Mouse (Mus musculus) c-Kit-positive CD71-positive TER-119-negative erythroid progenitor cells, embryonic 14.5 days (primary cell): ENCODE data around the gene Atp5b.
A peak's percentile ranks its signal among the peaks of the same experiment; 100 is the strongest.
"Not testable (repeated sequence)": the region's sequence is repeated elsewhere in the genome, so short reads cannot be mapped to it uniquely, and the experiment has no call there.

ENCODE experiments used
- DNase-seq: peaks from one replicate; pipeline ENCODE4 v3.0.0-alpha.2; 2013; ENCODE audit warnings: low read depth

Atp5b gene

GRCm38 (mm10) chr10:128070432-128070831 is 12.6 kb upstream of the Atp5b start:
- DNase-seq = not testable (repeated sequence)

- not testable (repeated sequence) for DNase-seq
These were observed 4.8 kb upstream of the Atp5b start for GRCm38 (mm10) chr10:128078269-128078668.

- DNase-seq = no peak
These were observed 2.6 kb upstream of the Atp5b start for GRCm38 (mm10) chr10:128080496-128080895.

DNA sequence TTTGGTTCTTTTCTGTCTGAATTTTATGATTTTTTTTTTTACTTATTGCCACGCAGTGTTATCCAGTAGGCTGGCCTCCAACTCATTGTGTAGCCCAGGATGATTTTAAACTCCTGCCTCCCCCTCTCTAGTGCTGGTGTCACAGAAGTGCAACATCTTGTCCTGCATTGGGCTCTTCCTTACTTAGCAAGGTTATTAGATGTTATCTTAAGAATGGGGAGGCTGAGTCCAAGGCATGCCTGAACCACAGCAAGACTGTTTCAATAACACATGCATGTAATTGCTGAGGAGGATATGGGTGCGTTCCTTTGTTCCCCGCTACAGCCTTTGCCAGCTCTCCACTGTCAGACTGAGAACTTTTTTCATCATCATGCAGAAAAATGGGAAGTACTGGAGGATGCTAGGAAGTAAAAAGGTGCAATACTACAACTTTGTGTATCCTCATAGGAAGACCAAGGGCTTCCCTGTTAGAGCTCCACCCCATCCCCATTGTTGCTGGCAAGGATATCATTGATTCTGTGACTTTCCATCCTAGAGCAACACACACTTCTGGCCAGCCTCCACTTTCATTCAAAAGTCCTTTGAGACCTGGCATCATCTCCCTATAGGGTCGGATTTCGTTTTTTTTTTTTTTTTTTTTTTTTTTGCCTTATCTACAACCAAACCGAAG is 1.1 kb upstream of the Atp5b start:
- no peak for DNase-seq

DNA sequence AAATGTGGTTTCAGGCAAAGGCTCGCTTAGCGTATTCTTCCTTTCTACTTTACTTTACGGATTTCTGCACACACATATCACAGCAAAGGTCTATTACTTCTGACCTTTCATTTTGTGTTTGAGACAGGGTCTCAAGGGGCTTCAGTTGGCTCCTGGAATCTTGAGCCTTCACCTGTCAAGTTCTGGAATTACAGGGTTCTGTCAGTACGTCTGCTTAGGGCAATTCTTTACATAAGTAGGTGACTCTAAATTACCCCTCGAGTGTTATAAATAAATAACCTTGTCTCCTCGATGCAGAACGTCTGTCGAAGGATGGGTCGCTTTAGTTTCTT is 630 bp upstream of the Atp5b start:
- DNase-seq = no peak

- DNase-seq = no peak
These were observed 615 bp downstream of the Atp5b start for GRCm38 (mm10) chr10:128083688-128084087.

DNA sequence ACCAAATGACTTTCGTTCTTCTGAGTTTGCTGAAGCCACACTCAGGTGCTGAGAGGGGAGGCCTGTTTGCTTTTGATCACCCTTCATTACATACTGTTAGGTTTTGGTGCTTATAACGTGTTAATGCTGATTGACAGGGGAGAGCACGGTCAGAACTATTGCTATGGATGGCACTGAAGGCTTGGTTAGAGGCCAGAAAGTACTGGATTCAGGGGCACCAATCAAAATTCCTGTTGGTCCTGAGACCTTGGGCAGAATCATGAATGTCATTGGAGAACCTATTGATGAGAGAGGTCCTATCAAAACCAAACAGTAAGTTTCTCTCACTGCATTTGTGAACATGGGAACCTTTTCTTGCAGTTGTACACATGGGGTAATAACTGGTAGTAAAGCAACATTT is 1.1 kb downstream of the Atp5b start:
- peak; percentile 30 for DNase-seq

DNA sequence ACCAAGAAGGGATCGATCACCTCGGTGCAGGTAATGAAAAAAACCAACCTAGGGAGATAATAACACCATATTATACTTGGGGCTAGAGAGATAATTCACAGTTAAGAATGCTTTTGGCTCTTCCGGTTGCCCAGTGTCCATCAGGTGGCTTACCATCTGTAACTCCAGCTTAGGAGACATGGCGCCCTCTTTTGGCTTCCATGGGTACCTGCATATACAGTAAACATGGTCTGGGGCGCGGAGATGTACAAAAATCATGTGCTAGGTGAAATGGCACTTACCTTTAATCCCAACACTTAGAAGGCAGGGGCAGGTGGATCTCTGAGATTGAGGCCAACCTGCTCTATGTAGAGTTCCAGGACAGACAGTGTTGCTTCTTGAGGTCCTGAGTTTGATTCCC is 3.3 kb downstream of the Atp5b start:
- peak; percentile 40 for DNase-seq

DNA sequence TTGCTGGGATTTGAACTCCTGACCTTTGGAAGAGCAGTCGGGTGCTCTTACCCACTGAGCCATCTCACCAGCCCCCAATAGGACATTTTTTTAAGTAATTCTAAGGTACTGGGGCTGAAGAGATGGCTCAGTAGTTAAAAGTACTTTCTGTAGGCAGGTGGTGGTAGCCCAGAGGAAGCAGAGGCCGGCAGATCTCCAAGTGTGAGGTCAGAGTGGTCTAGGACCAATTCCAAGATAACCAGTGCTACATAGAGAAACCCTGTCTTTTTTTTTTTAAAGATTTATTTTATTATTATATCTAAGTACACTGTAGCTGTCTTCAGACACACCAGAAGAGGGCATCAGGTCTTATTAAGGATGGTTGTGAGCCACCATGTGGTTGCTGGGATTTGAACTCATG is 4.1 kb downstream of the Atp5b start:
- not testable (repeated sequence) for DNase-seq

DNA sequence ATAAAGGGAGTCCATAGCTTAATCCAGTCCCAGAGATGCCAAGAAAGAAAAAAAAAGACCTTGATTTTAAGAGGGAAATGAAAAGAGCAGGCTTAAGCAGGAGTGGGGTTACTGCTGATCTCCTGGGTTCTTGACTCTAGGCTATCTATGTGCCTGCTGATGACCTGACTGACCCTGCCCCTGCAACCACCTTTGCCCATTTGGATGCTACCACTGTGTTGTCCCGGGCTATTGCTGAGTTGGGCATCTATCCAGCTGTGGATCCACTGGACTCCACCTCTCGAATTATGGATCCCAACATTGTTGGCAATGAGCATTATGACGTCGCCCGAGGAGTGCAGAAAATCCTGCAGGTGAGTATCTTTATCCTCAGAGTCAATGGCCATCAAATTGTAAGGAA is 5.1 kb downstream of the Atp5b start:
- DNase-seq = no peak

GRCm38 (mm10) chr10:128089842-128090241 is 6.8 kb downstream of the Atp5b start:
- no peak for DNase-seq

DNA sequence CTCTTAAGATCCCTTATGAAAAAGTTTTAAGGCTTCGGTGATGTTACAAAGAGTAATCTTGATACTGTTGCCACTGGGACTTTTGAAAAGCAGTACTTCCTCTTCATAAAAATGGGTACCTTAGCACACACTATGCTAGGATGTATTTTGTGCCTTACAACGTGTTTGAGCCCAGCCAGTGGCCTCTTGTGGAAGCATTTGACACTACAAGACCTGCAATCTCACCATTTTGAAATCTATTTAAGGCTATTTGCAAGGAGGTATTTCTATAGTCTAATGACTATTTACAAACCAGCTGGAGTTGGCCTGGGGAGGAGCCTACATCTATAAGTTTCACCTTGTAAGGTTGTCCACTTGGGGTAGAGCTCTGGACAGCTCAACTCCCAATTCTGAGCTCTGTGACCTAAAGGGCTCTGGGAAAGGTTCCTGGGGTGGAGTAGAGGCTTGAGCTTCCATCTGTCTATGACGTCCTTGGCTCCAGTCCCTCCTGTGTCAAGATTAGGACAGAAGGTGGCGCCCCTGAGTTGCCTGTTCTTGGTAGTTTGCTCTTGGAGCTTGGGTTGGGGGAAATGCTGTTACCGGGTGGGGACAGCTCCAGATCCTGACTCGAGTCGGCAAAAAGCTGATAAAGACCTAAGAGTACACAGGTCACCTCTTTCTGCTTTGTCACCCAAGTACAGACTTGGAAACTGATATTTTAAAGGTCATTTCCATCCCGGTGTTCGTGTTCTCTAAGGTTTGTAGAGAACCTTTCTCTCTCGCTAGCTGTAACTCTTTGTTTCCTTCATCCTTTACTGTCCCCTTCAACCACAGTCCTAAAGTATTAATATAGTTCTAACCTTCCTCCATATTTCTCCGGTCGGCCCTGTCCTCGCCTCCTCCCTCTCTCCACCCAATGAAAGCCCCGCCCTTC is 7.8 kb downstream of the Atp5b start:
- peak; percentile 99 for DNase-seq

GRCm38 (mm10) chr10:128091564-128092505 is 8.8 kb downstream of the Atp5b start, which contains the start of gene Baz2a:
Gene Baz2a, plus strand, starts transcription at chr10:128091577.
- peak; percentile 83 for DNase-seq

DNA sequence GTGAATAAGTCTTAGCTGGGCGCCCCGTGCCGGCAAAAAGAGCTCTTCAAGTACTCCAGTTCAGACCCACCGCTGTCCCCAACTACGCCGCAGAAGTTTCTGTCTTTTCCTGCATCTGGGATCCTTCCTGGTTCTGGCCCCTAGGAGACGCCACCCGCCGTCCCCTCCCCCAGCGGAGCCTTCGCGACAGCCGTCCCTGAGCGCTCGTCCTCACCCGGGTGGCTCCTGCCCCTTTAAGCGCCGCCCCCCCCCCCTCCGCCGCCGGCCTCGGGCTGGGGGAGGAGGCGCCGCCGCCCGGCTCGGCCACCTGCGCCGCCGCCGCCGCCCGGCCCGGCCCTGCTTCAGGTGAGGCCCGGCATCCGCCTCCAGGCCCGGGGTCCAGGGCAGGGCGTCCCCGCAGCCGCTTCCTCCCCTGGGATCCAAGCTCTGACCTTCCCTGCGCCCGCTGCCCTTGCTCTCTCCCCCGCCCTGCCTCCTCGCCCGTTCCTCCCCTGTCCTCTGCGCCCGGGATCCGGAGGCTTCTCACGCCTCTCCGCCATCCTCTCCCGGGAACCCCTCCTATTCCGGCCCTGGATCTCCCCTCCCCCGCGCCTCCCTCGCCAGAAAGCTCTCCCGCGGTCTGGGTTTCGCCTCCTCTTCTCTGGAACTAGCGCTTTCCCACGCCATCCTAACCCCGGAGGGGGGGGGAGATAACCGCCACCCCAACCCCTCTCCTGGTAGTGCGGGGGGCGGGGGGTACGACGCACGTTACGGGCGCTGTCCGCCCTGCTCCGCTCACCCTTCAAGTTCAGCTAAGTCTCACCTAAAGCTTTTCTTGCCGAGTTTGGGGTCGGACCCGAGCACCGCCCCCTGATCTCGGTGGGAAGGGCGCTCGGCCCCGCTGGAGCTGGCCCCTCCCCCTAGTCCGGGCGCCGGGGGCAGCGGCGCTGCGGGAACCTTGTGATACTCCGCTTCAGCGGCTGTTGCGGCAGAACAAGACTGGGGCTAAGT is 9.7 kb downstream of the Atp5b start:
- DNase-seq = peak; percentile 59

DNA sequence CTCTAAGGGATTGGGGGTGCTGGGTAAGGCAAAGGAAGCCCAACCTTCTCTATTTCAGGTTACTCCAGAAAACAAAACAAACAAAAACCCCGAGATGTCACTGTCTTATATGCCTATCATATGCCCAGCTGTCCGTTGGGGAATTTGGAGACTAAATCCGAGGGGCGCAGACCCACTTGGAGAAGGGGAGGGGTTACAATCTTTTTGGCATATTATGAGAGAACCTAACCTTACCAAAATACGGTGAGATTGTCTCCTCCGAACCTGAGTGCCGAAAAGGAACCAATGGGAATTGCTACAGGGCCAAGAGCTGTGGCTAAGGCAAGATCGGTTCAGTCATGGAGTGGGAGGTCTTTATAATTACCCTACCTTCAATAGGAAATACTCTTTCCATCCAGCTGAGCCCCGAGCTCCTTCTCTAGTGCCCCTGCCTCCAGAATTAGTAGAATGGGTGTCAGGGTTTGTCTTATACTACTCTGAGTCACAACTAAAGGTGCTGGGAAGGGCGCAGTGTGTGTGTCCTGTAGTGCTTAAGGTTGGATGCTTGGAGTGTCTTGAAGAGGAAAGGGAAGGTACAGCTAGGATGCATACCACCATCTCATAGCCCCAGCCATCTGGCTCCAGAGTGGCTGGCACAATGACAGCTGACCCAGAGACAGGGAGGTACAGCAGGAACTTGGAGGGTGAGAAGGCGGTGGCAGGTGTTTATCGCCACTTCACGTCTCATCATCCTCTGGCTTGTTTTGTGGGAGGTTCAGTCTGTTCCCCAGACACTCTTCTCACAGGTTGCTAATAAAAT is 10.6 kb downstream of the Atp5b start:
- peak; percentile 62 for DNase-seq

DNA sequence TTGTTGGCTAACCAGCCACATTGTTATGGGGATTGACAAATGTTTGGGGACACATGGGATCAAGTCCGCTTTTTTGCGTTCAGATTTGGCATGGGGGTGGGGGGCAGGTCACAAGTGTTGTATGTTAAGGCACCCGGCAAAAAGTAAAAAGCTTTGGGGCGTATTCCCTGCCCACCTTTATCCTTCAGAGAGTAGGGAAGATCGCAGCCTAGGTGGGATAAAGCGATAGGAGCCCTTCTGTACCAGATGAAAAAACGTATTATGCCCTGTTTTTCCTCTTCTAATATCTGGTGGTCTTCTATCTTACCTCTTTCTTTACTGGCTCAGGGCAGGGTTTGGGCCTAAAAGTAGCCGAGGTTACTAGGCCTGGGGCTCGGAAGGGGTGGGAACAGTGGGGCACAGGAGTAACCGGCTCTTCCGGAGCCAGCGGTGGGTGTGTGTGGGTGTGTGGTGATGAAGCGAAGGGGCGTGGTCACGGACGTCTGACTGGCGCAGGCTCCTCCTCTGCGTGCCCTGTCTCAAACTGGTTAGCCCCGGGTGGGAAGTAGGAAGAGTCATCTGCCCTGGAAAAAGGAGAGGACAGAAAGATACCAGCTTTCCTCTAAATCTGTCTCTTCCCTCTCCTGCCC is 11.4 kb downstream of the Atp5b start:
- DNase-seq = peak; percentile 86

GRCm38 (mm10) chr10:128095003-128095636 is 12.0 kb downstream of the Atp5b start:
- no peak for DNase-seq

- no peak for DNase-seq
These were observed 13.2 kb downstream of the Atp5b start for GRCm38 (mm10) chr10:128096313-128096692.
